Mouse (Mus musculus) CD4-positive helper T cell, adult 2 months (primary cell): ENCODE data around the gene Celf2.

ENCODE experiments used
- DNase-seq: peaks from one replicate; pipeline ENCODE4 v3.0.0-alpha.2; 2012; ENCODE audit warnings: low read depth, missing footprints, low spot score

Gene Celf2

GRCm38 (mm10) chr2:6553656-6554055, 955.7 kb downstream of the Celf2 start:
- no peak for DNase-seq

- DNase-seq: no peak
Measured at GRCm38 (mm10) chr2:6549251-6549650, 960.1 kb downstream of the Celf2 start.

- no peak for DNase-seq
Measured at GRCm38 (mm10) chr2:6547139-6547664, 962.2 kb downstream of the Celf2 start.

GRCm38 (mm10) chr2:6546462-6547138, 962.8 kb downstream of the Celf2 start:
- no peak for DNase-seq

- no peak for DNase-seq
Measured at GRCm38 (mm10) chr2:6545127-6545931, 964.0 kb downstream of the Celf2 start.

- no peak for DNase-seq
Measured at GRCm38 (mm10) chr2:6543650-6544049, 965.7 kb downstream of the Celf2 start.

- DNase-seq: no peak
Measured at GRCm38 (mm10) chr2:6542556-6543180, 966.7 kb downstream of the Celf2 start.

GRCm38 (mm10) chr2:6540825-6541224, 968.5 kb downstream of the Celf2 start:
- no peak for DNase-seq

GRCm38 (mm10) chr2:6540092-6540491, 969.3 kb downstream of the Celf2 start:
- DNase-seq: no peak

- DNase-seq: no peak
Measured at GRCm38 (mm10) chr2:6538500-6538899, 970.9 kb downstream of the Celf2 start.

- DNase-seq: no peak
Measured at GRCm38 (mm10) chr2:6538031-6538430, 971.3 kb downstream of the Celf2 start.

- no peak for DNase-seq
Measured at GRCm38 (mm10) chr2:6537326-6537725, 972.0 kb downstream of the Celf2 start.

- no peak for DNase-seq
Measured at GRCm38 (mm10) chr2:6536372-6536771, 973.0 kb downstream of the Celf2 start.

- DNase-seq: no peak
Measured at GRCm38 (mm10) chr2:6532341-6532740, 977.0 kb downstream of the Celf2 start.

GRCm38 (mm10) chr2:6528076-6528475, 981.3 kb downstream of the Celf2 start:
- DNase-seq: no peak

- no peak for DNase-seq
Measured at GRCm38 (mm10) chr2:6526825-6527224, 982.5 kb downstream of the Celf2 start.

- no peak for DNase-seq
Measured at GRCm38 (mm10) chr2:6526311-6526710, 983.1 kb downstream of the Celf2 start.

- no peak for DNase-seq
Measured at GRCm38 (mm10) chr2:6523924-6524300, 985.5 kb downstream of the Celf2 start.

GRCm38 (mm10) chr2:6523261-6523923, 986.0 kb downstream of the Celf2 start:
- no peak for DNase-seq

GRCm38 (mm10) chr2:6522411-6522810, 987.0 kb downstream of the Celf2 start:
- no peak for DNase-seq

GRCm38 (mm10) chr2:6513176-6513575, 996.2 kb downstream of the Celf2 start:
- DNase-seq: no peak

- no peak for DNase-seq
Measured at GRCm38 (mm10) chr2:6507071-6507470, 1002.3 kb downstream of the Celf2 start.
